Mouse (Mus musculus): ENCODE results near the gene P2ry6. TPM values are rescaled to one million over a fixed set of nuclear protein-coding genes. Genes with fewer than 3 reads are reported as not detected.

The P2ry6 gene
- total RNA-seq (2022), result 1 to 10 TPM; 2.7 to 4.0 (median 3.3) TPM

GRCm38 (mm10) chr7:100974135-100974903 lies at the start of gene P2ry6:
Gene P2ry6 (minus strand): TSS chr7:100974649.
- no peak for DNase-seq (ENCODE audit: low spot score)

DNA sequence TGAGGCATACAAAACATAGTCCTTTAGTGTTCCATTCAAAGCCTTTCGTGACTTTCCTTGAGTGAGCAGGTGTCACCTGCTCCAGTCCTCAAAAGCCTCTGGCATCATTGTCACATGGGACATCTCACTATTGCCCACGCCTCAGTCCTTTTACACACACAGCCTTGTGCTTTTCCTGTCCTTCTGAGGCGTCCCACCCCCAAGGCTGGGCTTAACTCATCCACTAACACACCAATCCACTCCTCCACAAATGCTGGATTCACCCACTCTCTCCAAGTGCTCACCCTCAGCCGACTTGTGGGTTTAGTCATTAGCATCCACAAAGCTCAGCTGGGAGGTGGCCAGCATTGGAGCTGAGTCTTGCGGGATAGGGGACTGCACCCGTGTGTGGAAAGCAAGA lies 43.0 kb upstream of the P2ry6 start:
- DNase-seq (ENCODE audit: low spot score), result no peak

GRCm38 (mm10) chr7:101017021-101017461 lies 42.6 kb upstream of the P2ry6 start:
- DNase-seq (ENCODE audit: low spot score), result no peak

DNA sequence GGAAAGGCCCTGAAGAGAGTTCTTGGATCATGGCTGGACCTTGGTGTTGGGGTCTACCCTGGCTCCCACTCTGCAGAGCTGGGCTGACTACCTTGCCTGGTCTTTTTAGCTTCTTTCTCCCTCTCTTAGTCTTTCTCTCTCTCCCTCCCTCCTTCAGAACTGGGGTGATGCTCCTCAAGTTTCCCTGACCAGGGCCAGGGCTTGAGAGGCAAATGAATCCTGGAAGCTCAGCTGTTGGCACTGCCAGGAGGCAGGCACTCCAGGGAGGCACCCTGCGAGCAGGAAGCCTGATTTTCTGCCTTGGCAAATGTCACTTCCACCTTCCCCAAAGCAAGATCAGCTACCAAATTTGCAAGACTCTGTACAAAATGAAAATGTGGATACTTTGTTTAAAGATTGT lies 40.5 kb upstream of the P2ry6 start:
- DNase-seq (ENCODE audit: low spot score), result no peak

DNA sequence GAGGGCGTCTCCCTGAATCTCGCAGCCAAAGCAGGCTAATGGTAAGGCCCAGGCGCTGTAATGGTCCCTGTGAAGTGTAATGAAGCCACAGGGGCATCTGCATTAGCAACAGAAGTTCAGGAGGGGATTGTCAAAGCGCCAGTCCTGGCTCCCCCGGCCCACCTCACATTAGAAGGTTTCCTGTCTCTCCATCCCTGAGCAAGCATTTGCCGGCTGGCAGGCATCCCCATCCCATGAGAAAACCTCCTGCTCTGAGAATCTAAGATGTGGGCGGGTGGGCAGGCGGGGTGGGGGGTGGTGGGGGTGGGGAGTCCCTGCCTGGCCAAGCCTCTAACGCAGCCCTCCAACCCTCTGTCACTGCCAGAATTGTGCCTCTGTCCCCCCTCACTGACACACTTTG lies 39.6 kb upstream of the P2ry6 start:
- DNase-seq (ENCODE audit: low spot score), result no peak

DNA sequence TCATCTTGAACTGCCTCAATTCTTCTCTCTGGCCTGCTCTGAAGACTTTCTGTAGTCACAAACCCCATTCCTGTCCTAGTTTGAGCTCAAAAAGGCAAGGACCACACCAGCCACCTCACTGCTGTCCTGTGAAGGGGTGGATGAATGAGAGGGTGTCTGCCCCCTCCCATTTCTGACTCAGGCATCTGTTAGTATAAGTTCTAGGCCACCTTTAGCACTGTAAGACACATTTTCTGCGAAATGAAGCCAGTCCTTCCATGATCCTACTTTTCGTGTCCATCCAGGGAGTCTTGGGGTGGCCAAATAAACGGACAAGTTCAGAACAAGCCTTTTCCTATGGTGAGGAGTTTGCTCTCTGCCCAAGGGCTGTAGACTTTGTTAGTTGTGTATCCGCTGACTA lies 38.1 kb upstream of the P2ry6 start, which contains the start of gene P2ry2:
Gene P2ry2 (minus strand): TSS at position 326 of the 400 bp plus-strand sequence.
- no peak for DNase-seq (ENCODE audit: low spot score)

- DNase-seq (ENCODE audit: low spot score), result peak; percentile 86
Observed at GRCm38 (mm10) chr7:101011681-101012367, 37.4 kb upstream of the P2ry6 start.

GRCm38 (mm10) chr7:101010741-101011140 lies 36.3 kb upstream of the P2ry6 start:
- no peak for DNase-seq (ENCODE audit: low spot score)

GRCm38 (mm10) chr7:101006201-101006600 lies 31.8 kb upstream of the P2ry6 start:
- no peak for DNase-seq (ENCODE audit: low spot score)

DNA sequence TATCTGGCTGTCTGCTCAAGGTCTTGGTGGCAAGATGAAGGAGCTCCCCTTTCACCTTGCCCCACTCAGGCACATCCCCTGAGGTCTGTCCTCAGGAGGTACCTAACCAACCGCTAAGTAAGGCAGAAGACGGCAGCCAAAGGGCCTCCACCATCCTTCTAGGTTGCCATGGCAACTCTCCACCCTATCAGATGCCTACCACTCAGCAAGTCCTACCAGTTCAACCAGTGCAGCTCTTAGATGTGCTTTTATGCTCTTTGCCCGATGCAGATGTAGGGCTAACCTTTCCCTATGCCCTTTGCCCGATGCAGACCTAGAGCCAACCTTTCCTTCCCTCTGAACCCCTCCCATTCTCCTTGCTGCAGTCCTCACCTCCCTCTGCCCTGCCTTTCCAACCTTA lies 30.7 kb upstream of the P2ry6 start:
- DNase-seq (ENCODE audit: low spot score), result no peak

GRCm38 (mm10) chr7:101003442-101004326 lies 29.2 kb upstream of the P2ry6 start:
- peak; percentile 45 for DNase-seq (ENCODE audit: low spot score)

DNA sequence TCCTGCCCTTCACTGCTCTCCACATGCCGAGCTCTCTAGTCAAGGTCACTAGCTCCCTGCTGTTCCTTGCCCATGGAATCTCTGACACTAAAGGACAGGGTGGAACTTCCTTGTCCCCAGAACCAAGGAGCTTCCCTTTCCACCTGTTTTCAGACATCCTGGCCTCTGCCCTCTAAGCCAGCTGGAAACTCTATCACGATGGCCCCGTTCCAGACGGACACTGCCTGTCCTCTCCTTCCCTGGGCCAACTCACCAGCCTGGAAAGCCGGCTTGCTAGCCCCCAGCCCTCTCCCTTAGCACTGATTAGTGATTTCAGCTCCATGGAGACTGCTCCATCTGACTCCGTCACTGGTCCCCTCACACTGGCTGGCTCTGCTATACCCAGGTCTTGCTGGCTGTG lies 27.8 kb upstream of the P2ry6 start:
- DNase-seq (ENCODE audit: low spot score), result peak; percentile 83

DNA sequence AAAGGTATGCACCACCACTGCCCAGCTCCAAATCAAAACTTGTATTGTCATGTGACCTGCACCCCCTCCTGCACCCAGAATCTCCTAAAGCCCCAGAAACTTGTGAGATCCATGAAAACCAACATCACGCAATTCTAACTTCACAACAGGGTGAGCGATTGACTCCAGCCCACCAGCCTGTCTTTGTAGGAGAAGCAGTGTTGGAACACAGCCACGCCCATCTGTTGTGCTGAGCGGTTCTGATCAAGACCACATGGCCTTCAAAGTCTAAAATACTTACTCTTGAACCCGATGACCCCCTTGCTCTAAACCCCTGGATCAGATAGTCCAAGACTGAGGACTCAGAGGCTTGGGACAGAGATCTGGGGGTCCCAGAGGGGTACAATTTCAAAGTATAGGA lies 25.2 kb upstream of the P2ry6 start:
- no peak for DNase-seq (ENCODE audit: low spot score)

DNA sequence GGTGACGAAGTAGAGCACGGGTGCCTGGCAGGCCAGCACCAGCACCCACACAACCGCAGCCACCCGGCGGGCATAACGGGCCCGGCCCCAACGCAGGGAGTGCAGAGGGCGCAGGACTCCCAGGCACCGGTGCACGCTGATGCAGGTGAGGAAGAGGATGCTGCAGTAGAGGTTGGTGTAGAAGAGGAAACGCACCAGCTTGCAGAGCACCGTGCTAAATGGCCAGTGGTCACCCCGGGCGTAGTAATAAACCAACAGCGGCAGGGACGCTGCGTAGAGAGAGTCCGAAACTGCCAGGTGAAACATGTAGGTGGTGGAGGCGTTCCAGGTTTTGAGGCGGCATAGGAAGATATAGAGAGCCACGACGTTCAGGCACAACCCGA lies 24.1 kb upstream of the P2ry6 start:
- DNase-seq (ENCODE audit: low spot score), result no peak

GRCm38 (mm10) chr7:100997951-100998577 lies 23.6 kb upstream of the P2ry6 start:
- no peak for DNase-seq (ENCODE audit: low spot score)

DNA sequence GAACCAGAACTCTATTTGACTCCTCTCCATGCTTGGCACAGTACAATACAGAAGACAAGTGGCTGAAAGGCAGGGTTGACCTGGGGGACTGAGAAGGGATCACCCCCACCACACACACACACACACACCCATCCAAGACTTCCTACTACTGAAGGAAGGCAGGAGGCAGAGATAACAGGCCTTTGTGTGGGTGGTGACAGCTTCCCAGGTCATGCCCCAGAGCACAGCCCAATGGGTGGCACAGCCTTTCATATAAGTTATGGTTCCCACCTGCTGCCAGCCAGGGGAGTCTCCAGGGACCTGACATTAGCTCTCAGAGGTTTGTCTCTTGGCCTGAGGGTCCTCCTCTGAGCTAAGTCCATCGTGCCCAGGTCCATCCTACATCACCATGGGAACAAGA lies 22.8 kb upstream of the P2ry6 start:
- DNase-seq (ENCODE audit: low spot score), result no peak

DNA sequence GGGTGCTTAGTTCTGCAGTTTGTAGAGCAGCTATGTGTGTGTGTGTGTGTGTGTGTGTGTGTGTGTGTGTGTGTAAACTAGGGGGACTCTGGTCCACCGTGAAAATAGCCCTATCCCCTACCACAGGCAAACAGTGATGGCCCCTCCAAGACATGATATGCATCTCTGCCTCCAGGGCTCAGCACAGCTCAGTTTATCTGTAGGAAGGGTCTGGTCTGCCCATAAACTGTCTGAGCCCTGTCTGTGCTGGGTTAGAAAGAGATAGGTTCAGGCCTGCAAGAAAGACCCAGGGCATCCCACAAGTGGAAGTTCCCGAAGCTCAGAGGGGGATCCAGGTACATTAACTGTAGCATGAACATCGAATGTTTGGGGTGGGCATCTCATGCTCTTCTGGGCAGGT lies 21.5 kb upstream of the P2ry6 start:
- DNase-seq (ENCODE audit: low spot score), result no peak

GRCm38 (mm10) chr7:100995260-100995864 lies 20.9 kb upstream of the P2ry6 start:
- DNase-seq (ENCODE audit: low spot score), result peak; percentile 42

DNA sequence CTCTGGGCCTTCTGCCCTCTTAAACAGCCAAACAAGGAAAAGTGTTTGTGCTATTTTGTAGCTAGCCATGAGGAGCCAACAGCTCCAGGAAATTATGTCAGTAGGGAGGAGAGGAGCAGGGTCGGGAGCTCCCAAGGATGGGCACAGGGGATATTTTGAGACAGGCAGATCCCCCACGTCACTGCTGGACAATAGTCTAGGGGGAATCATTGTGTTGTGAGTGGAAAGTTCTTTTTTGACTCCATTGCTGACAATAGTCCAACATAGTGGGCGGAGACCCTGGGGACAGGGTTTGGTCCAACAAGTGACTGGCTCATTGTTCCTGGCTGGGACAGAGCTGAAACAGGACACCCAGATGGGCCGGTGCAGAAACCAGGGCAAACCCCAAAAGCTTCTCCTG lies 18.7 kb upstream of the P2ry6 start:
- DNase-seq (ENCODE audit: low spot score), result peak; percentile 91

GRCm38 (mm10) chr7:100991972-100992371 lies 17.5 kb upstream of the P2ry6 start:
- no peak for DNase-seq (ENCODE audit: low spot score)

- peak; percentile 88 for DNase-seq (ENCODE audit: low spot score)
Observed at GRCm38 (mm10) chr7:100990636-100991311, 16.3 kb upstream of the P2ry6 start.

Data from heart, adult 8-10 months (tissue).